Mouse (Mus musculus) lung, embryonic 14.5 days (tissue): ENCODE measurements at regions not wholly inside any gene's neighbourhood (a gene's known extent, or its start where the extent isn't known, plus 50 kb on each side); places are given as distances from the start of the nearest gene placed in this dataset.
"Not testable (repeated sequence)": the region's sequence is repeated elsewhere in the genome, so short reads cannot be mapped to it uniquely, and the experiment has no call there.

Source experiments
- ATAC-seq: fragments of 200-750 bp; cut with Nextera tagmentation; 2 replicates; pipeline ENCODE4 v1.8.0; 2017; ENCODE audit warnings: mild to moderate bottlenecking, moderate TSS enrichment, moderate library complexity; ENCODE audit not compliant: insufficient read depth
- DNase-seq: peaks from one replicate; pipeline ENCODE4 v3.0.0-alpha.2; 2015
- H3K27ac ChIP-seq: fragments of 300-500 bp; sonication (generic); 2 replicates; pipeline ENCODE4 v1.5.1; 2014; ENCODE audit warnings: low read depth, mild to moderate bottlenecking, moderate library complexity
- H3K27me3 ChIP-seq: fragments of 300-500 bp; sonication (generic); 2 replicates; pipeline ENCODE4 v1.6.1; 2014; ENCODE audit warnings: low read length, control low read depth; ENCODE audit not compliant: insufficient read depth
- H3K36me3 ChIP-seq: fragments of 300-500 bp; sonication (generic); 2 replicates; pipeline ENCODE4 v1.6.1; 2014; ENCODE audit warnings: control low read depth; ENCODE audit not compliant: insufficient read depth
- H3K4me1 ChIP-seq: fragments of 300-500 bp; sonication (generic); 2 replicates; pipeline ENCODE4 v1.6.1; 2014; ENCODE audit warnings: antibody characterized with exemption, control low read depth; ENCODE audit not compliant: insufficient read depth
- H3K4me2 ChIP-seq: fragments of 300-500 bp; sonication (generic); 2 replicates; pipeline ENCODE4 v1.6.1; 2014; ENCODE audit warnings: mild to moderate bottlenecking
- H3K4me3 ChIP-seq: fragments of 300-500 bp; sonication (generic); 2 replicates; pipeline ENCODE4 v1.5.1; 2014; ENCODE audit warnings: low read depth, low read length
- H3K9ac ChIP-seq: fragments of 300-500 bp; sonication (generic); 2 replicates; pipeline ENCODE4 v1.6.1; 2014
- H3K9me3 ChIP-seq: fragments of 300-500 bp; sonication (generic); 2 replicates; pipeline ENCODE4 v1.6.1; 2016; ENCODE audit warnings: low read depth, low read length, control low read depth
- CTCF ChIP-seq: IDR thresholded peaks from 2 replicates; pipeline ENCODE4 v1.5.1; 2016; ENCODE audit warnings: antibody characterized with exemption, low read depth
- WGBS: fragments of 180-500 bp; shearing (Covaris S2); extraction: QIAGEN DNeasy Blood & Tissue Kit; methylation state at CpG from one replicate; pipeline ENCODE4 v1.1.7; 2014; 5-methylcytosine and 5-hydroxymethylcytosine counted together

GRCm38 (mm10) chr9:97297538-97297937 lies 72.2 kb downstream of the Trim42 start:
- Histone ChIP-seq H3K36me3 (no peaks in the 10 kb centered on the region), H3K9ac (no peak overlapping the region), H3K9me3 (no peaks in the 10 kb centered on the region), H3K4me2 (no peak overlapping the region), H3K27me3 (no peaks in the 10 kb centered on the region), H3K4me3 (no peak overlapping the region), H3K27ac (no peak overlapping the region), H3K4me1 (no peaks in the 10 kb centered on the region)
- TF ChIP-seq CTCF: peak; percentile 48; the same call in 1 of the 2 replicates
- WGBS: 14% methylated on average over 4 of the region's 4 CpGs
- no peak for ATAC-seq
- peak; percentile 83 for DNase-seq

GRCm38 (mm10) chr9:97295770-97296169 lies 74.0 kb downstream of the Trim42 start:
- H3K4me2 ChIP-seq: no peak overlapping the region
- DNase-seq (peak; percentile 57), ATAC-seq (no peak)
- H3K9ac ChIP-seq: no peak overlapping the region
- H3K27me3 ChIP-seq: no peaks in the 10 kb centered on the region
- no peaks in the 10 kb centered on the region for H3K4me1 ChIP-seq
- no peaks in the 10 kb centered on the region for H3K9me3 ChIP-seq
- no peak overlapping the region for H3K27ac ChIP-seq
- no peak overlapping the region for H3K4me3 ChIP-seq
- WGBS: 27% methylated on average over 7 of the region's 7 CpGs
- TF ChIP-seq CTCF: peak; percentile 82
- no peaks in the 10 kb centered on the region for H3K36me3 ChIP-seq

- DNase-seq (no peak), ATAC-seq (no peak)
- Histone ChIP-seq H3K4me3 (no peak overlapping the region), H3K9me3 (no peaks in the 10 kb centered on the region), H3K27ac (no peak overlapping the region), H3K36me3 (no peaks in the 10 kb centered on the region), H3K4me2 (no peak overlapping the region), H3K27me3 (no peaks in the 10 kb centered on the region), H3K9ac (no peak overlapping the region), H3K4me1 (no peaks in the 10 kb centered on the region)
- 52% methylated on average over 1 of the region's 1 CpGs for WGBS
- TF ChIP-seq CTCF: 0 out of 2 replicates have a peak, but pooled peaks have one; percentile 10
Measured at GRCm38 (mm10) chr9:97291870-97292269, 77.9 kb downstream of the Trim42 start.

- no peak for TF ChIP-seq CTCF
- no peak overlapping the region for H3K9ac ChIP-seq
- H3K9me3 ChIP-seq: no peaks in the 10 kb centered on the region
- no peak overlapping the region for H3K4me2 ChIP-seq
- no peak overlapping the region for H3K4me3 ChIP-seq
- H3K27me3 ChIP-seq: no peaks in the 10 kb centered on the region
- 22% methylated on average over 7 of the region's 7 CpGs for WGBS
- no peak for ATAC-seq
- H3K27ac ChIP-seq: no peak overlapping the region
- DNase-seq: no peak
- H3K4me1 ChIP-seq: no peaks in the 10 kb centered on the region
- no peaks in the 10 kb centered on the region for H3K36me3 ChIP-seq
Measured at GRCm38 (mm10) chr9:97284282-97284802, 85.4 kb downstream of the Trim42 start.

- ATAC-seq: no peak
Measured at GRCm38 (mm10) chr9:97282090-97282489, 87.7 kb downstream of the Trim42 start.

GRCm38 (mm10) chr9:97275449-97275848 lies 94.3 kb downstream of the Trim42 start:
- not testable (repeated sequence) for H3K27ac ChIP-seq, H3K36me3 ChIP-seq, H3K9ac ChIP-seq, H3K27me3 ChIP-seq, H3K4me1 ChIP-seq, H3K4me3 ChIP-seq, H3K9me3 ChIP-seq, H3K4me2 ChIP-seq
- DNase-seq (peak; percentile 30), ATAC-seq (peak; percentile 31; the same call in 1 of the 2 replicates)
- 79% methylated on average over 14 of the region's 14 CpGs for WGBS

More at GRCm38 (mm10) chr9:97282090-97282489, 87.7 kb downstream of the Trim42 start:
- H3K36me3 ChIP-seq: no peaks in the 10 kb centered on the region
- H3K4me3 ChIP-seq: no peak overlapping the region
- WGBS: 86% methylated on average over 3 of the region's 3 CpGs
- DNase-seq: no peak
- H3K4me2 ChIP-seq: no peak overlapping the region
- no peaks in the 10 kb centered on the region for H3K27me3 ChIP-seq
- no peak overlapping the region for H3K9ac ChIP-seq
- no peaks in the 10 kb centered on the region for H3K9me3 ChIP-seq
- H3K4me1 ChIP-seq: no peaks in the 10 kb centered on the region
- no peak overlapping the region for H3K27ac ChIP-seq
- TF ChIP-seq CTCF: no peak

- no peak for DNase-seq
- no peaks in the 10 kb centered on the region for H3K27me3 ChIP-seq
- no peaks in the 10 kb centered on the region for H3K36me3 ChIP-seq
- no peak for ATAC-seq
- WGBS: 87% methylated on average over 7 of the region's 7 CpGs
- no peak overlapping the region for H3K4me2 ChIP-seq
- H3K4me3 ChIP-seq: no peak overlapping the region
- no peak for TF ChIP-seq CTCF
- H3K9me3 ChIP-seq: no peaks in the 10 kb centered on the region
- no peak overlapping the region for H3K27ac ChIP-seq
- no peaks in the 10 kb centered on the region for H3K4me1 ChIP-seq
- H3K9ac ChIP-seq: no peak overlapping the region
Measured at GRCm38 (mm10) chr9:97273891-97274290, 95.9 kb downstream of the Trim42 start.

GRCm38 (mm10) chr9:97272061-97272460 lies 97.7 kb downstream of the Trim42 start:
- WGBS: 94% methylated on average over 8 of the region's 8 CpGs
- DNase-seq (no peak), ATAC-seq (no peak)
- H3K4me3 ChIP-seq: no peak overlapping the region
- no peaks in the 10 kb centered on the region for H3K4me1 ChIP-seq
- H3K36me3 ChIP-seq: no peaks in the 10 kb centered on the region
- no peaks in the 10 kb centered on the region for H3K27me3 ChIP-seq
- H3K4me2 ChIP-seq: no peak overlapping the region
- H3K9ac ChIP-seq: no peak overlapping the region
- TF ChIP-seq CTCF: no peak
- H3K27ac ChIP-seq: no peak overlapping the region
- H3K9me3 ChIP-seq: no peaks in the 10 kb centered on the region
